Mouse (Mus musculus) heart, embryonic 10.5 days (tissue): ENCODE measurements around the gene Hoxa5. TPM values are rescaled to one million over a fixed set of nuclear protein-coding genes. Genes with fewer than 3 reads are reported as not detected.

ENCODE experiments used
- DNase-seq: peaks from one replicate; pipeline ENCODE4 v3.0.0-alpha.2; 2017; ENCODE audit warnings: low spot score
- H3K27ac ChIP-seq: fragments of 300-500 bp; sonication (generic); 2 replicates; pipeline ENCODE4 v1.5.1; 2016; ENCODE audit warnings: mild to moderate bottlenecking
- H3K27me3 ChIP-seq: fragments of 300-500 bp; sonication (generic); 2 replicates; pipeline ENCODE4 v1.6.1; 2016; ENCODE audit warnings: mild to moderate bottlenecking; ENCODE audit not compliant: poor library complexity, insufficient read depth, severe bottlenecking
- H3K36me3 ChIP-seq: fragments of 300-500 bp; sonication (generic); 2 replicates; pipeline ENCODE4 v1.6.1; 2016; ENCODE audit warnings: mild to moderate bottlenecking, moderate library complexity
- H3K4me1 ChIP-seq: fragments of 300-500 bp; sonication (generic); 2 replicates; pipeline ENCODE4 v1.6.1; 2016; ENCODE audit warnings: mild to moderate bottlenecking
- H3K4me3 ChIP-seq: fragments of 300-500 bp; sonication (generic); 2 replicates; pipeline ENCODE4 v1.5.1; 2016; ENCODE audit warnings: mild to moderate bottlenecking, moderate library complexity
- H3K9me3 ChIP-seq: fragments of 300-500 bp; sonication (generic); 2 replicates; pipeline ENCODE4 v1.6.1; 2016; ENCODE audit warnings: mild to moderate bottlenecking, moderate library complexity
- WGBS: fragments of 180-500 bp; shearing (Covaris S2); methylation state at CpG from one replicate; pipeline ENCODE4 v1.1.7; 2016; 5-methylcytosine and 5-hydroxymethylcytosine counted together
- polyA plus RNA-seq: library from polyadenylated mRNA; unstranded; fragments of >200 nt; fragmentation: Nextera tagmentation; extraction: Ambion mirVana; gene quantifications from 2 replicates; pipeline ENCODE4 v1.2.1, GENCODE M21; 2016

The Hoxa5 gene
- polyA plus RNA-seq, 1 experiment from 2014 or later, result 6.0 TPM

DNA sequence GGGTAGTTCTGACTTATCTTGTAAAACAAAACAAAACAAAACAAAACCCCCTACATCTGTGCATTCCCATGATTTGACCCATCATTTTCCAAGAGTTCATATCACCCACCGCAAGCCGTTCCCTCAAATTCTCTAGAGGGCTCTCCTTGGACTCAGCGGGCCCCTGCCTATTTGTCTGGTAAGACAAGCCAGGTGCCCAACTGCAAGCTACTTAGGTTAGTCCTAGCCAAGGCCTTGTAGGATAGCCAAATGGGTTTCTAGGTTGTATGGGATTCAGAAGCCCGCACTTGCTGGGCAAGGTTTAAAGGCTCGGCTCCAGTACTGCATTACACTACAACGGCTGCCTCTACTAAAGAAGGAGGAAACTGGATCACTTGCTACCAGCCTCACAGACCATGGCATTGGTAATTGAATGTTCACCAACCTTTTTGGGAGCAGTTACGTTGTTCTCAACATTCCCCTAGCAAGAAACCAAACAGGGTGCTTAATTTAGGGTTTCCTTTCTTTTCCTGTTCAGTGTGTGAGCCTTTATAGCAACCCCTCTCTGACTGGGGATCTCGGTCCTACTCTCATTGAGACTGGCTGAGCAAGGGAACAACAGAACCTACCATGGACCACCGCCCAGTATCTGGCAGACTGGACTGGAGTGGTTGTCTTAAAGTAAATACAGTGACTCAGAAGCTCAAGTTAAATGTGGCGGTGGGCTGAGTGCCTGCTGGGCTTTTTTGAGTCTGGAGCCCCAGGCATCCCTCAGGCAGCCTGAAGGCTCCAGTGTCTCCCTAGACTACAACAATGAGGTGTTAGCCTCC lies 33.2 kb upstream of the Hoxa5 start:
- no peaks in the 10 kb centered on the region for H3K36me3 ChIP-seq
- DNase-seq, result peak; percentile 64
- H3K4me3 ChIP-seq, result no peak overlapping the region
- no peaks in the 10 kb centered on the region for H3K9me3 ChIP-seq
- no peak overlapping the region for H3K27ac ChIP-seq
- H3K27me3 ChIP-seq, result peaks cover 99% of the 10 kb centered on the region
- 10% methylated on average over 10 of the region's 10 CpGs for WGBS
- peaks cover 15% of the 10 kb centered on the region for H3K4me1 ChIP-seq

DNA sequence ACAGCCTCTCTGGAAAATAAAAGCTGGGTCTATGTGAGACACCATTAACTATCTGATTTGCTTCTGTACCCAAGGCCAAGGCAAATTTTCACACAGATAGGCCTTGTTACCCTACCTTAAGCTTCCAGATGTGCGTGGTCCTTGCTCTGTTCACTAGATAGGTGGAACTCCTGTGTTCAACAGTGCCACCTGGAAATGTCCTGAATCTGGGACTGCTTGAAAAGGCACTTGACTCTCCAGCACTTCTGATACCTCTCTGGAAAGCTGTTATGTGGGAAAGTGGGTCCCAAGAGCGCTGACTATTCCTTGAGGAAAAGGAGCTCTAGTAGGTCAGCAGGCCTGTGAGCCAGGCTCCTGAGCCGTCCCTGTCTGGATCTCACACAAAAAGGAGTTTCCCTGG lies 32.4 kb upstream of the Hoxa5 start:
- H3K9me3 ChIP-seq, result no peaks in the 10 kb centered on the region
- 8% methylated on average over 3 of the region's 3 CpGs for WGBS
- no peak overlapping the region for H3K27ac ChIP-seq
- H3K4me3 ChIP-seq, result no peak overlapping the region
- peak; percentile 61 for DNase-seq
- no peaks in the 10 kb centered on the region for H3K36me3 ChIP-seq
- peaks cover 100% of the 10 kb centered on the region for H3K27me3 ChIP-seq
- H3K4me1 ChIP-seq, result peaks cover 15% of the 10 kb centered on the region

DNA sequence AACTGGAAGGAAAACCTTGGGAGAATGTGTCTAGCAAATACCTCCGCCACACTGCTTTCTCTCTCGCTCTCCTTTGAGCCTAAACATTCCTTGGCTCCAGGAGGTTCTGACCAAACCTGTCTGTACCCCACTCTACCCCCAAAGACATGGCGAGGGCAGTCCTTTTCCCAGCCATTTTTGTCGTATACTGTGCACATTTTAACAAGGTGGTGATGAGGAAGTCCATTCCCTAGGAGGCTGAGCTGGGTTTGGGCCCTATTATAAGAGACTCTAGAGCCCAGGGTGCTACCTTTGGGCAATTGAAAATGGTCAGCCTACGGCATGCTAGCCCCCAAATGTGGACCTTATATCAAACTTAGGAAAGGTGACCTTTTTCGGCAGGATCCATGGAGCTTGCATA lies 31.5 kb upstream of the Hoxa5 start:
- WGBS, result 15% methylated on average over 6 of the region's 6 CpGs
- Histone ChIP-seq H3K36me3 (no peaks in the 10 kb centered on the region), H3K27ac (no peak overlapping the region), H3K4me3 (no peak overlapping the region), H3K27me3 (peaks cover 99% of the 10 kb centered on the region), H3K9me3 (no peaks in the 10 kb centered on the region), H3K4me1 (peaks cover 15% of the 10 kb centered on the region)
- peak; percentile 17 for DNase-seq

DNA sequence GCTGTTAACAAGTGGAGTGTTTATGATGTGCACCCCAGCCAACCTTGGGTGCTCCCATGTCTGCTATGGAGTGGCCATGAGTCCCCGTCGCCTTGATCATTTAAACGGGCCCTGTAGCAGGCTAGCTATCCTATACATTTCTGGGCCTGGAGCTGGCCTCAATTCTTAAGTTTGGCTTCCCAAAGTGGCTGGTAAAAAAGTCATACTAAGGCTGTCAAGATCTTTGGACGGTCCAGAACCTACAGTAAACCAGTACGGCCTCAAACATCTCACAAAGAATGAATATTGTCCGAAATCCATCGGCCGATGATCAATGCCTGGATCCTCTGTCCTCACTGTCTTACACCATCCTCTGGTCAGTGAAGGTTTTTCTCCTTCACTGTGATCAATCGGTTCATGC lies 30.9 kb upstream of the Hoxa5 start:
- no peaks in the 10 kb centered on the region for H3K36me3 ChIP-seq
- H3K27me3 ChIP-seq, result peaks cover 99% of the 10 kb centered on the region
- 23% methylated on average over 9 of the region's 9 CpGs for WGBS
- DNase-seq, result no peak
- H3K9me3 ChIP-seq, result no peaks in the 10 kb centered on the region
- no peak overlapping the region for H3K27ac ChIP-seq
- H3K4me3 ChIP-seq, result no peak overlapping the region
- H3K4me1 ChIP-seq, result peaks cover 19% of the 10 kb centered on the region

DNA sequence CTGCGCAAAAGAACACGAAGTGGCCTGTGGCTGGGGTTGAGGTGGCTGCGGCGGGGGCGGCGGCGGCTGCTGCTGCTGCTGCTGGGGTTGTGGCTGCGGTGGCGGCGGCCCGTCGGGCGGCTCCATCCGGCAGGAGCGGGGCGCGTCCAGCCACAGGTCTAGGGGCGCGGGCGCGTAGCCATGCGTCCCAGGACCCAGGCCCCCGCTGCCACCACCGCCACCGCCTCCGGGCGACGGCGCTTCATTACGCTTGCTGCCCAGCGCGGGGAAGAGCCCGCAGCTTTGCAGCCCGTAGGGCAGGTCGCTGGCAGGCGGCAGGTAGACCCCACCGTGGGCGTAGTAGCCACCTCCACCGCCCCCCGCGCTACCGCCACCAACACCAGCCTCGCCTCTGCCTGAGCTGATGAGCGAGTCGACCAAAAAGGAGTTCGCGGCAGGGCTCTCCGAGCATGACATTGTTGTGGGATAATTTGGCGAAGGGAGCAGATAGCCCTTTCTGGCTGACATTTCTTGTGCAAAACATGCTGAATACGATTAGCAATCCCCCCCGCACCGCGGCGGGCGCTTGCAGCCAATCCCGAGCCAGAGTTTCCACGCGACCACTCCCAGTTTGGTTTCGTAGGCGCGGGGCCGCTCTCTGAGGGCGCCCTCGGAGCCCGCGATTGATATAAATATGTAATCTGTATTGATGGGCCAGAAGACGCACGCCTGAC lies 30.2 kb upstream of the Hoxa5 start:
- WGBS, result 2% methylated on average over 65 of the region's 68 CpGs
- Histone ChIP-seq H3K4me1 (peaks cover 16% of the 10 kb centered on the region), H3K9me3 (no peaks in the 10 kb centered on the region), H3K27ac (peak overlapping the region; percentile 53; the same call in 1 of the 2 replicates), H3K36me3 (no peaks in the 10 kb centered on the region), H3K27me3 (peaks cover 99% of the 10 kb centered on the region), H3K4me3 (peak overlapping the region; percentile 41)
- DNase-seq, result peak; percentile 74

DNA sequence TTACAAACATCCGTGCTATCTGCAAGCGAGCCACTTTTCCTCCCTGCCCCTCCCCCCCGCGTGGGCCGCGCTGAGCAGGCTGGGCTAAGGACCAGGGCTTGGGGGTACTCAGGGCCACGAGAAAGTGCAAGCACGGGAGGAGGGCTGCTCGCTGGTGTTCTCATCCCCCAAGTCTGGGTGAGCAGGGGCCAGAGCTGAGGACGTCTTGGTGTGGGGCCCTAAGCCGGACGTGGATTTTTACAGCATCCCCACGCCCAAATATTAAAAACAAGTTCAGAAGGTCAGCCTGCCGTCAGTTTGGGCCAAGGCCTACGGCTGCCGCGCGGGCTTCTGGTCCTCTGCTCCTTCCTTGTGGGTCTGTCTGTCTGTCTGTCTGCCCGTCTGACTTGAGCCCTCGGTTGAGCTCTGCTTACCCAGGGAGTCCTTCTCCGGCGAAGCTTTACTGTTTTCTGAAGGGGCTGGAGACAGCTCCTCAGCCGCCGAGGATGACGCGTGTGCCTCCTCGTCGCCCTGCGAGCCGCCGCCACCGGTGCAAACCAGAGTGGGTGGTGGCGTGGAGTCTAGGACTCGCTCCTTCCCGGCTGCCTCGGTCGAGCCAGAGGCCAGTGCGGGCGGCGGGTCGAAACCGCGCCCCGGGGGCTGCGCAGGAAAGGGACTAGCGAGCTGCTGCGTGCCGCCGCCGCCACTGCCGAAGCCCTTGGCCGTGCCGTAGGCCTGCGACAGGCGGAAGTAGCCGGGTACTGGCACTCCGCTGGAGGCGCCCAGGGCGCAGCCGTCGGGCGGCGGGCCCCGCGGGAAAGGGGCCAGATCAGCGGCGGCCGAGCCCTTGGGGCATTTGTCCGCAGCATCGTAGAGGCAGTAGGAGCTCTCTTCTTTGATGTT lies 29.4 kb upstream of the Hoxa5 start:
- Histone ChIP-seq H3K36me3 (no peaks in the 10 kb centered on the region), H3K9me3 (no peaks in the 10 kb centered on the region), H3K27me3 (peaks cover 99% of the 10 kb centered on the region), H3K4me1 (peaks cover 20% of the 10 kb centered on the region), H3K4me3 (peak overlapping the region; percentile 41), H3K27ac (peak overlapping the region; percentile 53; the same call in 1 of the 2 replicates)
- peak; percentile 76 for DNase-seq
- WGBS, result under 1% methylated on average over 70 of the region's 70 CpGs

DNA sequence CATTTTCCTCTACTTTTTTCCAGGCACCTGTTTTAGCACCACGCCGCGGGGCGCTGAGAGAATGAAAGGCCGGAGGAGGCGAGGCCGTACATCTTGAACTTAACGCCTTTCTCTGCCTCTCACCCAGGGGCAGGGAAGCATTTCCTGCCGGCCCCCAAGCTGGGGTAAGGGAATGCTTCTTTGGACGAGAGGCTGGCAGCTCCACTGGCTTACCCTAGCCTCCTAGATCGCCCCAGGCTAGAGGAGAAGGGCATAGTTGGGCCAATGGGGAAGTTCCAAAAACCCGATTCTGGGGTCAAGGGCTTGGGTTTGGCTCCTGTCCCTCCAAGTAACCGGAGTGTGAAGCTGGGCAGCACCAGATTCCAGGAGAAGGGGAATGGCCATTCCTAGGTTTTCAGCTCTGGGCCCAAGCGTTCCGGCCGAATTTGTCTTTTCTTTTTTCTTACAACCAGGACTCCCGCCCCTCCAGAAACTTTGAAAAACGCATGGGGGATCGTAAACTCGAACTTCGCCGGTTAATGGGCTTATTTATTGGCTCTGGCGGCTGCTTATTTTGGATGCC lies 28.7 kb upstream of the Hoxa5 start:
- DNase-seq, result peak; percentile 72
- H3K27ac ChIP-seq, result no peak overlapping the region

DNA sequence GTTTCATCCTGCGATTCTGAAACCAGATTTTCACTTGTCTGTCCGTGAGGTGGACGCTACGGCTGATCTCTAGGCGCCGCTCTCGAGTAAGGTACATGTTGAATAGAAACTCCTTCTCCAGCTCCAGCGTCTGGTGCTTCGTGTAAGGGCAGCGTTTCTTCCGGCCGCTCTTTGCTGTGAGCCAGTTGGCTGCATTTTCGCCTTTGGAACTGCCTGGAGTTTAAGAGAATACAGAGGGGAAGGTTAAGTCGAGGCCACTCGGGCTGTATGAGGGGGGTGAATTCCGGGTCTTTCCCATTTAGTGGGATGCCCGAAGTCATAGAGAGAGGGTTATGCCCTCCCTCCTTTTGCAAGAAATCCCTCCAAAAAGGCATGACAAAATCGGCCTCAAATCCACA lies 28.2 kb upstream of the Hoxa5 start:
- no peaks in the 10 kb centered on the region for H3K36me3 ChIP-seq
- peaks cover 99% of the 10 kb centered on the region for H3K27me3 ChIP-seq
- 0 out of 2 replicates have a peak overlapping the region, but pooled peaks have one; percentile 16 for H3K4me3 ChIP-seq
- no peaks in the 10 kb centered on the region for H3K9me3 ChIP-seq
- H3K4me1 ChIP-seq, result peaks cover 20% of the 10 kb centered on the region
- no peak for DNase-seq
- under 1% methylated on average over 18 of the region's 18 CpGs for WGBS
- no peak overlapping the region for H3K27ac ChIP-seq

More for the DNA sequence above, 28.7 kb upstream of the Hoxa5 start:
- H3K4me3 ChIP-seq, result peak overlapping the region; percentile 22; the same call in 1 of the 2 replicates
- H3K4me1 ChIP-seq, result peaks cover 20% of the 10 kb centered on the region
- H3K9me3 ChIP-seq, result no peaks in the 10 kb centered on the region
- peaks cover 99% of the 10 kb centered on the region for H3K27me3 ChIP-seq
- no peaks in the 10 kb centered on the region for H3K36me3 ChIP-seq
- WGBS, result 2% methylated on average over 23 of the region's 23 CpGs

DNA sequence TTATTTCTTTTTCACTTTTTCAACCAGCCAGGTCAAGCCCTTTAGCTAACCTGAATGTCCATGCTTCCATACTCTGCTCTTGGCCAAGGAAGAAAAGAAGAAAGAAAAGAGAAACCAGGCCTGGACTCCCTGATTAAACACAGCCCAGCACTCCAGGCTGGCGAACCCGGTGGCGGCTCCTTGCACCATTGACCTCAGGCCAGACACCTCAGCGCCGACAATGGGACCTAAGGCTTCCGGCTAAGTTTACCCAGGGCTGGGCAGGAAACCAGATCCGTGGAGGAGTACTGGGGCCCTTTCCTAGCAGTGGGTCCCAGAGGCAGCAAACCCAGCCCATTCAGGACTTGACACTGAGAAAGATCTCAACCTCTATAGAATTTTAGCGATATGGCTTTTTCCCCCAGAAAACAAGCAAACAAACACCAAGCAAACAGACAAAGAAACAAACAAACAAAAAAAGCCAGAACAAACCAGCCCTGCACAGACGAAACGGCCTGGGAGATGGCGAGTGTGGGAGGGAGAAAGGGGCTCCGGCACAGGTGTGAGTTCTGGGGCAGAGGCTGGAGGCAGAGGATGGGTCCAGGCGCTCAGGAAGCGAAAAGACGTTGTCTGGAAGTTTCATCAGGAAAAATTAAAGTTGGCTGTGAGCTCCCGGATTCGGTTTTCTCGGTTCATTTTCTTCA lies 27.6 kb upstream of the Hoxa5 start:
- no peaks in the 10 kb centered on the region for H3K36me3 ChIP-seq
- 1% methylated on average over 18 of the region's 18 CpGs for WGBS
- DNase-seq, result no peak
- peaks cover 20% of the 10 kb centered on the region for H3K4me1 ChIP-seq
- peaks cover 99% of the 10 kb centered on the region for H3K27me3 ChIP-seq
- no peak overlapping the region for H3K27ac ChIP-seq
- 0 out of 2 replicates have a peak overlapping the region, but pooled peaks have one; percentile 0 for H3K4me3 ChIP-seq
- no peaks in the 10 kb centered on the region for H3K9me3 ChIP-seq

DNA sequence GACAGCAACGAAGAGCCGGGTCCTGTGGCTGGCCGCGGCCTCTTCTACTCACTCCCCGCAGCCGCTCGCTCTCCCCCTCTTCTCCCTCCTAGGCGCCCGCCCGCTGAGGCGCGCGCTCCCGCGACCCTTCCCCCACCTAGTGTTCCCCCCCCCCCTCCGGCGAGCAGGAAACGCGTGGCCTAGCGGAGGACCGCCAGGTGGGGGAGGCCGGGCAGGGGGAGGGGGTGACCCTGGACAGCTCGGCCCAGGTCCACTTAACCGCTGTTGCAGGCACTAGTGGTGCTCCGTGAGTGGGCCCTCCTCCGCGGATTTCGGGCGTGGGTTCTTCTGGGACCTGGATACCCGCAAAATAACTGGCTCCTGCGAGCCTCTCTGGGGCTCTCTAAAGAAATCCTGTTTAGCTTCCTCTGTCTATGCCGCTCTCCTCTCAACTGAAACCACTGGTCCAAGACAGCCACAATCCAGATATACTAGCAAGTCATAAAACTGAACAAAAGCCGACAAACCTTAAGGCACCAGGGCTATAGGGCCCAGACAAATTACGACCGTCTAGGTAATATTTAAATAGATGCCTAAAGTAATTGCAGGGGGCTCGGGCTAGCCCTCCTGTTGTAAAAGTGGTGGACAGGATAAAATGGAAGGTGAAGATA lies 26.3 kb upstream of the Hoxa5 start, which contains the start of gene Hoxa9:
Hoxa9 (minus strand) TSS at position 574 of the 650 bp plus-strand sequence.
- Histone ChIP-seq H3K27ac (no peak within 1 kb of the TSS), H3K4me1 (peaks cover 25% of the 10 kb centered on the region), H3K27me3 (peaks cover 99% of the 10 kb centered on the region), H3K36me3 (no peaks in the 10 kb centered on the region), H3K4me3 (peak within 1 kb of the TSS; percentile 34), H3K9me3 (no peaks in the 10 kb centered on the region)
- no peak for DNase-seq
- 2% methylated on average over 34 of the region's 36 CpGs for WGBS

DNA sequence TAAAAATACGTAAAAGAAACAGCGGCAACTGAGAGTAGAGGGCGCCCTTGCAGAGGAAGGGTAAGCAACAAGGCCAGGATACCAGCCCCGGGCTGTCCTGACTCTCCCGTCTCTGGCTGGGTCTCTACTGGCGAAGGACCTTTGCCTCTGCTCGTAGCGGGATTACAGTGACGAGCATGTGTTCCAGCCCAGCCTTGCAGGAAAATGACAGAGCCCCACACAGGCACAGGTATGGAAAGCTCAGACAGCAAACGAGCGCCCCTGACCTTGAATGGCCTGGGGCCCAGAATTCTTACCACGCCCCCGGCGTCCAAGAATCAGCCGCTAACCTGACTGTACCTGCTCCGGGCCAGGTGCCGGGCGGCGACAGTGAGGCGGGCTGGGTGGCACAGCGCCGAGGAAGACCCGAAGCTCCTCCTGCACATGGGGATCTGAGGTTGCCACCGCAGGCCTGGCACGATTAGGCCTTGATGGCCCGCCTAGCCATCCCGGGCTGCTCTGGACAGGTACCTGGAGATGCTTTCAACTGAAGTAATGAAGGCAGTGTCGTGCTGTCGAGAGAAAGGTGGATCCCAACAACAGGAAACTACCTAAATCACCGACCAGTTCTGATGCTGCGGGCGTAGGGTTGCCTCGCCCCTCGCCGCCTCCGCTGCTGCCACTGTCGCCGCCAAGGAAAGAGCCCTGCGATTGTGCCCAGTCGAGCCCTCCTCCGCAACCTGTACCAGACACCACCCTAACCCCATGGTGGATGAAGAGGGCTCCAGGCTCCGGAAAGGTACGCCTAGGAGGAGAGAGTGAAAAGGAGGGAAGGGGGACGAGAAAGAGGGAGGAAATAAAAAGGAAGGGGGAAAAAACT lies 25.4 kb upstream of the Hoxa5 start:
- no peak for DNase-seq
- peak overlapping the region; percentile 34; the same call in 1 of the 2 replicates for H3K4me3 ChIP-seq
- no peak overlapping the region for H3K27ac ChIP-seq
- H3K27me3 ChIP-seq, result peaks cover 99% of the 10 kb centered on the region
- peaks cover 26% of the 10 kb centered on the region for H3K4me1 ChIP-seq
- 1% methylated on average over 44 of the region's 44 CpGs for WGBS
- H3K9me3 ChIP-seq, result no peaks in the 10 kb centered on the region
- no peaks in the 10 kb centered on the region for H3K36me3 ChIP-seq
